Mouse (Mus musculus) hindbrain, embryonic 15.5 days (tissue): ENCODE results near the gene Rpl36al. TPM values are rescaled to one million over a fixed set of nuclear protein-coding genes. Genes with fewer than 3 reads are reported as not detected.

Experiments
- ATAC-seq: fragments of 200-750 bp; cut with Nextera tagmentation; 2 replicates; pipeline ENCODE4 v1.8.0; 2017; ENCODE audit warnings: low read depth, moderate number of reproducible peaks, moderate TSS enrichment; ENCODE audit not compliant: low FRiP score
- H3K27ac ChIP-seq: fragments of 300-500 bp; sonication (generic); replicated peaks from 2 replicates; pipeline ENCODE4 v1.5.1; 2015; ENCODE audit warnings: mild to moderate bottlenecking, inconsistent platforms
- H3K27me3 ChIP-seq: fragments of 300-500 bp; sonication (generic); 2 replicates; pipeline ENCODE4 v1.6.1; 2015; ENCODE audit warnings: control low read depth, inconsistent platforms
- H3K36me3 ChIP-seq: fragments of 300-500 bp; sonication (generic); 2 replicates; pipeline ENCODE4 v1.6.1; 2015; ENCODE audit warnings: control low read depth, inconsistent platforms
- H3K4me1 ChIP-seq: fragments of 300-500 bp; sonication (generic); replicated peaks from 2 replicates; pipeline ENCODE4 v1.6.1; 2015; ENCODE audit warnings: control low read depth, inconsistent platforms
- H3K4me2 ChIP-seq: fragments of 300-500 bp; sonication (generic); 2 replicates; pipeline ENCODE4 v1.6.1; 2015; ENCODE audit warnings: moderate library complexity, mild to moderate bottlenecking, inconsistent platforms
- H3K4me3 ChIP-seq: fragments of 300-500 bp; sonication (generic); 2 replicates; pipeline ENCODE4 v1.5.1; 2015; ENCODE audit warnings: mild to moderate bottlenecking, inconsistent platforms
- H3K9ac ChIP-seq: fragments of 300-500 bp; sonication (generic); 2 replicates; pipeline ENCODE4 v1.6.1; 2015; ENCODE audit warnings: inconsistent platforms
- H3K9me3 ChIP-seq: fragments of 300-500 bp; sonication (generic); 2 replicates; pipeline ENCODE4 v1.6.1; 2016; ENCODE audit warnings: control low read depth, inconsistent platforms
- WGBS: fragments of 180-500 bp; shearing (Covaris S2); methylation state at CpG from one replicate; pipeline ENCODE4 v1.1.7; 2015; 5-methylcytosine and 5-hydroxymethylcytosine counted together
- polyA plus RNA-seq: library from polyadenylated mRNA; unstranded; fragments of >200 nt; fragmentation: Nextera tagmentation; extraction: Ambion mirVana; gene quantifications from 2 replicates; pipeline ENCODE4 v1.2.1, GENCODE M21; 2015

Rpl36al gene
- polyA plus RNA-seq, 1 experiment from 2014 or later: 332 TPM

GRCm38 (mm10) chr12:69190074-69190473 lies 6.2 kb upstream of the Rpl36al start:
- Histone ChIP-seq H3K27ac (no peak overlapping the region), H3K4me1 (peaks cover 21% of the 10 kb centered on the region), H3K36me3 (peaks cover 11% of the 10 kb centered on the region; the same call in 1 of the 2 replicates), H3K9me3 (no peaks in the 10 kb centered on the region), H3K9ac (no peak overlapping the region), H3K4me2 (no peak overlapping the region), H3K27me3 (no peaks in the 10 kb centered on the region), H3K4me3 (no peak overlapping the region)
- WGBS: 93% methylated on average over 9 of the region's 9 CpGs
- ATAC-seq: no peak

- 76% methylated on average over 5 of the region's 5 CpGs for WGBS
- no peaks in the 10 kb centered on the region for H3K9me3 ChIP-seq
- no peak overlapping the region for H3K9ac ChIP-seq
- peaks cover 15% of the 10 kb centered on the region for H3K36me3 ChIP-seq
- H3K27ac ChIP-seq: no peak overlapping the region
- no peak overlapping the region for H3K4me3 ChIP-seq
- no peak overlapping the region for H3K4me2 ChIP-seq
- H3K27me3 ChIP-seq: no peaks in the 10 kb centered on the region
- ATAC-seq: no peak
- H3K4me1 ChIP-seq: peaks cover 29% of the 10 kb centered on the region
Measured at GRCm38 (mm10) chr12:69186811-69187471, 3.1 kb upstream of the Rpl36al start.

- no peak for ATAC-seq
- Histone ChIP-seq H3K4me2 (peak overlapping the region; percentile 80), H3K27ac (no peak overlapping the region), H3K4me1 (peaks cover 29% of the 10 kb centered on the region), H3K4me3 (peak overlapping the region; percentile 75), H3K36me3 (peaks cover 21% of the 10 kb centered on the region), H3K9ac (peak overlapping the region; percentile 92; the same call in 1 of the 2 replicates), H3K9me3 (no peaks in the 10 kb centered on the region), H3K27me3 (no peaks in the 10 kb centered on the region)
- WGBS: 71% methylated on average over 7 of the region's 7 CpGs
Measured at GRCm38 (mm10) chr12:69185371-69185770, 1.5 kb upstream of the Rpl36al start.

- WGBS: 1% methylated on average over 81 of the region's 86 CpGs
- ATAC-seq: peak; percentile 59
Measured at GRCm38 (mm10) chr12:69184342-69185295, 736 bp upstream of the Rpl36al start.

GRCm38 (mm10) chr12:69181800-69182199 lies 2.1 kb downstream of the Rpl36al start:
- no peaks in the 10 kb centered on the region for H3K27me3 ChIP-seq
- H3K4me2 ChIP-seq: no peak overlapping the region
- no peaks in the 10 kb centered on the region for H3K9me3 ChIP-seq
- H3K9ac ChIP-seq: no peak overlapping the region
- H3K4me3 ChIP-seq: no peak overlapping the region
- peaks cover 19% of the 10 kb centered on the region for H3K4me1 ChIP-seq
- H3K27ac ChIP-seq: no peak overlapping the region
- no peak for ATAC-seq
- peaks cover 10% of the 10 kb centered on the region for H3K36me3 ChIP-seq
- WGBS: 94% methylated on average over 4 of the region's 4 CpGs

More at GRCm38 (mm10) chr12:69184342-69185295, 736 bp upstream of the Rpl36al start:
- H3K4me2 ChIP-seq: peak overlapping the region; percentile 80
- peaks cover 29% of the 10 kb centered on the region for H3K4me1 ChIP-seq
- no peaks in the 10 kb centered on the region for H3K9me3 ChIP-seq
- peak overlapping the region; percentile 94 for H3K27ac ChIP-seq
- H3K36me3 ChIP-seq: peaks cover 18% of the 10 kb centered on the region
- H3K27me3 ChIP-seq: no peaks in the 10 kb centered on the region
- H3K4me3 ChIP-seq: peak overlapping the region; percentile 75
- H3K9ac ChIP-seq: peak overlapping the region; percentile 92

GRCm38 (mm10) chr12:69179371-69179770 lies 4.5 kb downstream of the Rpl36al start:
- peaks cover 4% of the 10 kb centered on the region; the same call in 1 of the 2 replicates for H3K4me1 ChIP-seq
- no peaks in the 10 kb centered on the region for H3K27me3 ChIP-seq
- H3K4me2 ChIP-seq: no peak overlapping the region
- H3K4me3 ChIP-seq: no peak overlapping the region
- H3K9me3 ChIP-seq: no peaks in the 10 kb centered on the region
- H3K36me3 ChIP-seq: peaks cover 10% of the 10 kb centered on the region
- WGBS: 84% methylated on average over 12 of the region's 12 CpGs
- no peak for ATAC-seq
- H3K9ac ChIP-seq: no peak overlapping the region
- H3K27ac ChIP-seq: no peak overlapping the region

- ATAC-seq: no peak
- Histone ChIP-seq H3K27ac (no peak overlapping the region), H3K9me3 (no peaks in the 10 kb centered on the region), H3K4me3 (no peak overlapping the region), H3K36me3 (peaks cover 10% of the 10 kb centered on the region), H3K4me1 (no peaks in the 10 kb centered on the region), H3K4me2 (no peak overlapping the region), H3K27me3 (no peaks in the 10 kb centered on the region), H3K9ac (no peak overlapping the region)
- 82% methylated on average over 3 of the region's 3 CpGs for WGBS
Measured at GRCm38 (mm10) chr12:69177526-69177925, 6.4 kb downstream of the Rpl36al start.

- Histone ChIP-seq H3K36me3 (no peaks in the 10 kb centered on the region), H3K4me1 (no peaks in the 10 kb centered on the region), H3K4me2 (no peak overlapping the region), H3K27ac (no peak overlapping the region), H3K9ac (no peak overlapping the region), H3K9me3 (no peaks in the 10 kb centered on the region), H3K4me3 (no peak overlapping the region), H3K27me3 (no peaks in the 10 kb centered on the region)
- 97% methylated on average over 3 of the region's 3 CpGs for WGBS
- ATAC-seq: no peak
Measured at GRCm38 (mm10) chr12:69175975-69176374, 7.9 kb downstream of the Rpl36al start.

GRCm38 (mm10) chr12:69171307-69171706 lies 12.6 kb downstream of the Rpl36al start:
- H3K4me2 ChIP-seq: no peak overlapping the region
- no peaks in the 10 kb centered on the region for H3K36me3 ChIP-seq
- WGBS: 98% methylated on average over 2 of the region's 2 CpGs
- no peak for ATAC-seq
- no peaks in the 10 kb centered on the region for H3K27me3 ChIP-seq
- no peak overlapping the region for H3K27ac ChIP-seq
- H3K4me3 ChIP-seq: no peak overlapping the region
- H3K9me3 ChIP-seq: no peaks in the 10 kb centered on the region
- H3K9ac ChIP-seq: no peak overlapping the region
- H3K4me1 ChIP-seq: peaks cover 10% of the 10 kb centered on the region

- no peaks in the 10 kb centered on the region for H3K9me3 ChIP-seq
- H3K4me3 ChIP-seq: peak within 1 kb of the TSS; percentile 66
- H3K4me2 ChIP-seq: peak within 1 kb of the TSS; percentile 95
- WGBS: under 1% methylated on average over 40 of the region's 40 CpGs
- H3K36me3 ChIP-seq: no peaks in the 10 kb centered on the region
- peak; percentile 94 for ATAC-seq
- H3K4me1 ChIP-seq: peaks cover 10% of the 10 kb centered on the region
- peak within 1 kb of the TSS; percentile 77 for H3K27ac ChIP-seq
- no peaks in the 10 kb centered on the region for H3K27me3 ChIP-seq
- H3K9ac ChIP-seq: peak within 1 kb of the TSS; percentile 63
Measured at GRCm38 (mm10) chr12:69168461-69169106, 15.3 kb downstream of the Rpl36al start, which contains the start of gene Lrr1. Lrr1 (plus strand) TSS chr12:69168814.

- Histone ChIP-seq H3K4me1 (peaks cover 10% of the 10 kb centered on the region), H3K36me3 (no peaks in the 10 kb centered on the region), H3K27ac (peak overlapping the region; percentile 77), H3K9me3 (no peaks in the 10 kb centered on the region), H3K4me2 (peak overlapping the region; percentile 95), H3K27me3 (no peaks in the 10 kb centered on the region), H3K9ac (peak overlapping the region; percentile 63), H3K4me3 (peak overlapping the region; percentile 66)
- 9% methylated on average over 18 of the region's 18 CpGs for WGBS
- peak; percentile 74 for ATAC-seq
Measured at GRCm38 (mm10) chr12:69167656-69168460, 16.0 kb downstream of the Rpl36al start.
